Mouse (Mus musculus) embryo, embryonic 9.5 days (tissue): ENCODE data around the gene Ankrd28.

Experiments used
- DNase-seq: peaks from one replicate; pipeline ENCODE4 v3.0.0-alpha.2; 2017; ENCODE audit errors: extremely low spot score

Gene Ankrd28

GRCm38 (mm10) chr14:31715669-31716068 lies 114.8 kb downstream of the Ankrd28 start:
- no peak for DNase-seq

GRCm38 (mm10) chr14:31709343-31709742 lies 121.1 kb downstream of the Ankrd28 start:
- DNase-seq, result no peak

- no peak for DNase-seq
These were observed 130.1 kb downstream of the Ankrd28 start for GRCm38 (mm10) chr14:31700376-31700775.

GRCm38 (mm10) chr14:31697755-31698154 lies 132.7 kb downstream of the Ankrd28 start:
- DNase-seq, result no peak

GRCm38 (mm10) chr14:31697346-31697745 lies 133.1 kb downstream of the Ankrd28 start:
- DNase-seq, result no peak

GRCm38 (mm10) chr14:31696985-31697303 lies 133.5 kb downstream of the Ankrd28 start:
- no peak for DNase-seq

GRCm38 (mm10) chr14:31696206-31696984 lies 134.1 kb downstream of the Ankrd28 start:
- DNase-seq, result no peak

GRCm38 (mm10) chr14:31692536-31692935 lies 137.9 kb downstream of the Ankrd28 start:
- DNase-seq, result no peak

- DNase-seq, result no peak
These were observed 144.2 kb downstream of the Ankrd28 start for GRCm38 (mm10) chr14:31686231-31686630.

GRCm38 (mm10) chr14:31685680-31686079 lies 144.8 kb downstream of the Ankrd28 start:
- no peak for DNase-seq

- no peak for DNase-seq
These were observed 146.0 kb downstream of the Ankrd28 start for GRCm38 (mm10) chr14:31684343-31685040.

- DNase-seq, result no peak
These were observed 146.8 kb downstream of the Ankrd28 start for GRCm38 (mm10) chr14:31683610-31684009.

- no peak for DNase-seq
These were observed 148.4 kb downstream of the Ankrd28 start for GRCm38 (mm10) chr14:31681931-31682555.

GRCm38 (mm10) chr14:31681291-31681690 lies 149.2 kb downstream of the Ankrd28 start:
- DNase-seq, result no peak

- no peak for DNase-seq
These were observed 149.8 kb downstream of the Ankrd28 start for GRCm38 (mm10) chr14:31680656-31681055.

- DNase-seq, result no peak
These were observed 158.7 kb downstream of the Ankrd28 start for GRCm38 (mm10) chr14:31671635-31672320.

GRCm38 (mm10) chr14:31669642-31670490 lies 160.6 kb downstream of the Ankrd28 start:
- peak; percentile 27 for DNase-seq

GRCm38 (mm10) chr14:31669161-31669611 lies 161.3 kb downstream of the Ankrd28 start:
- no peak for DNase-seq

GRCm38 (mm10) chr14:31668326-31668725 lies 162.1 kb downstream of the Ankrd28 start:
- DNase-seq, result no peak

- DNase-seq, result no peak
These were observed 162.7 kb downstream of the Ankrd28 start for GRCm38 (mm10) chr14:31667741-31668140.
